Mouse (Mus musculus) heart, adult 2 months (tissue): ENCODE results near the gene Rpl9. TPM values are rescaled to one million over a fixed set of nuclear protein-coding genes. Genes with fewer than 3 reads are reported as not detected.

ENCODE experiments used
- DNase-seq, 2 experiments: peaks; one replicate each; pipeline ENCODE4 v3.0.0; 2021
- H3K27ac ChIP-seq: fragments of 200-600 bp; 2 replicates; pipeline ENCODE4 v1.8.1; 2022
- H3K27me3 ChIP-seq: fragments of 200-500 bp; 2 replicates; pipeline ENCODE4 v1.6.1; 2012; ENCODE audit warnings: mild to moderate bottlenecking, low read length, inconsistent platforms, mixed read lengths; ENCODE audit not compliant: control insufficient read depth, insufficient read depth
- H3K36me3 ChIP-seq: fragments of 200-500 bp; 2 replicates; pipeline ENCODE4 v1.6.1; 2012; ENCODE audit warnings: low read length, inconsistent platforms; ENCODE audit not compliant: control insufficient read depth, insufficient read depth
- H3K4me1 ChIP-seq: fragments of 200-500 bp; 2 replicates; pipeline ENCODE4 v1.6.1; 2011; ENCODE audit warnings: low read length; ENCODE audit not compliant: control insufficient read depth, insufficient read depth
- H3K4me3 ChIP-seq: fragments of 200-600 bp; 2 replicates; pipeline ENCODE4 v1.8.1; 2022
- H3K79me2 ChIP-seq: fragments of 200-500 bp; replicated peaks from 2 replicates; pipeline ENCODE4 v1.6.1; 2012; ENCODE audit warnings: mild to moderate bottlenecking, inconsistent platforms, low read length, moderate library complexity, mixed read lengths; ENCODE audit not compliant: control insufficient read depth, insufficient read depth
- H3K9ac ChIP-seq: fragments of 200-500 bp; 2 replicates; pipeline ENCODE4 v1.6.1; 2012; ENCODE audit warnings: low read depth, mild to moderate bottlenecking, control low read depth, inconsistent platforms, low read length, mixed read lengths
- CTCF ChIP-seq: fragments of 200-600 bp; IDR thresholded peaks from 2 replicates; pipeline ENCODE4 v1.8.1; 2022; ENCODE audit warnings: antibody characterized with exemption, mild to moderate bottlenecking, moderate library complexity
- EP300 ChIP-seq: fragments of 200-500 bp; IDR thresholded peaks from 2 replicates; pipeline ENCODE4 v1.6.1; 2011; ENCODE audit warnings: low read depth, low read length, control low read depth; ENCODE audit not compliant: insufficient read depth
- POLR2A ChIP-seq: fragments of 200-500 bp; IDR thresholded peaks from 2 replicates; pipeline ENCODE4 v1.6.1; 2011; ENCODE audit warnings: mild to moderate bottlenecking, low read depth, low read length, control low read depth; ENCODE audit not compliant: insufficient read depth
- WGBS: fragments of 180-500 bp; shearing (Covaris S2); methylation state at CpG from one replicate; pipeline ENCODE4 v1.1.7; 2018; 5-methylcytosine and 5-hydroxymethylcytosine counted together
- intact Hi-C: fragments of 180-260 bp; cut with DNase I; formaldehyde crosslinking; loops from one replicate; pipeline ENCODE4 v1.15.1; 2025
- long read RNA-seq: library from polyadenylated mRNA; stranded (forward); transcript quantifications from one replicate; pipeline ENCODE4 v2.0.0, GENCODE M21; 2021
- polyA plus RNA-seq: library from polyadenylated mRNA; depleted of rRNA; stranded (reverse); fragments of >200 nt; gene quantifications from 2 replicates; pipeline ENCODE4 v1.2.3, GENCODE M21; 2012; rRNA removed
- total RNA-seq, 2 experiments: library from RNA; stranded (reverse); gene quantifications; 2 replicates each; pipeline ENCODE4 v1.2.3; 2021

Rpl9 gene
- total RNA-seq (100 to 1,000 TPM; 592 to 715 TPM), polyA plus RNA-seq (190 and 325 TPM in 2 replicates)
- long read RNA-seq, transcript Rpl9-201 (8 exons, 738 nt) = major isoform, 199 of 209 reads
- long read RNA-seq, partial matches to known transcripts = 5 of 209 reads
- long read RNA-seq, other reads (novel, unspliced or antisense) = 3 of 209 reads

DNA sequence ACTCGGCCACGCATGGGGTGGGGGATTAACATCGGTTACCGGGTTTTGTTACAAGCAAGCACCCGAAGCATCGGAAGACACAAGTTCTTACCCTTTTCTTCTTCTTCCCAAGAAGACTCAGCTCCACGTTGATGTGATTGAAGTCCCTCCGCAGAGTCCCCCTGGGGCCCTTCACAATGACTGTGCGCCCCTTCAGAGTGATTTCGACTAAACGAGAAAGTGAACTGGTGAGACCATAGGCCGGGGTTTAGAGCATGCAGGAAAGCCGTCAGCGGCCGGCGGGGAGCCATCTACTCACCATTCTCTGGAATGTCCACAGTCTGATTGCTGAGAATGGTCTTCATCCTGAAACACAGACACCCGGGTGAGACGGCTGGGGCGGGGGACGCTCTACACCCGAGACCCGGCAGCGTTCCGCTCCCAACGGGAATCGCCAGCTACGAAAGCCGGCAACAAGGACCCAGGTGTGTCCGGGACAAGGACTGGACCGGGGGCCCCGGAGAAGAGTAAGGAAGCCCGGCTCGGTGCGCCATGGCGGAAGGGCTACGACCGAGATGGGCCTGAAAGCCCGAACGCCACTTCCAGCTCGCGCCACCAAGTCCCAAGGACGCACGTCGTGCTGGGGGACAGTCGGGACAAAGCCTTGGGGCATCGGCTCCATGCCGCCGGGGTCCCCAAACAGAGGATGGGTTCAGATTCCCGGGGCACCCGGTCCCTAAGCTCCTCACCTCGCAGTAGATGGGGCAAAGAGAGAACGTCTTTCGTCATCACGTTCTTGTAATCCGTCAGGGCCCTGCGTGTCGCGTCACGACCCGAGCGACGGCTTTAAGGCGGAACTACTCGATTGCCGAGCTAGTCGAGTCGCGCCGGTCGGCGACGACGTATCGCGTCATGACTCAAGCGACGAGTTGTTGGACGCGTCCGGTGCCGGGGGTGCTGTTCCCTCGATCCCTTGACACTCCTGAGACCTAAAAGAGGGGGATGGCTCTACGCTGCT, at the start of gene Rpl9, which contains the start of gene Lias:
Gene Rpl9, minus strand, starts transcription at position 797 of the 997 bp plus-strand sequence.
Gene Lias, plus strand, starts transcription at position 850 of the 997 bp plus-strand sequence.
- peak within 1 kb of the TSS; percentile 86 for H3K9ac ChIP-seq
- TF ChIP-seq POLR2A = peak; percentile 99
- TF ChIP-seq CTCF = no peak
- TF ChIP-seq EP300 = peak; percentile 96
- H3K79me2 ChIP-seq = no peaks in the 10 kb centered on the region
- H3K27me3 ChIP-seq = no peaks in the 10 kb centered on the region
- H3K27ac ChIP-seq = peak within 1 kb of the TSS; percentile 89
- under 1% methylated on average over 83 of the region's 83 CpGs for WGBS
- peaks cover 4% of the 10 kb centered on the region for H3K4me1 ChIP-seq
- peaks cover 17% of the 10 kb centered on the region for H3K36me3 ChIP-seq
- peak within 1 kb of the TSS; percentile 56 for H3K4me3 ChIP-seq
- intact Hi-C loops = loop anchor here (1.0 to 5.0 kb wide), 4 partner anchors 46 to 371 kb away; partner anchors contain the start of genes Gm43552, N4bp2 and Rfc1
- peak; percentile 98 to 99 for DNase-seq

DNA sequence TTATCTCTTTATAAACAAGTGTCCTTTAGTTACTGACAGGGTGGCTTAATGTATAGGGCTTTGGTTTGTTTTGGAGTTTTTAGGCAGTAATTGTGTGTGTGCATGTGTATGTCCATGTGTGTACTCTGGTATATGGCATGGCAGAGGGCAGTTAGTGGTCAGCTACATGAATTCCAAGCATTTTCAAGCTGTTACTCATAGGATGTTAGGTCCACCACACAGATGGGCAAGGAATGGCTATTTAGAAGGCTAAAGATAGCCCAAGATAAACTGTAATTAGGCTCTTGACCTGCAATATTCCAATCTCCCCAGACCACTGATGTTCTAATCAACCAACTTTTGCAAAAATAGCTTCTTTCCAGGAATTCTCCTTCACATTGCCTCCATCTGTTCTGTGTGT, 46.8 kb upstream of the Rpl9 start:
- intact Hi-C loops = loop anchor here (5.0 kb wide), 1 partner anchor 99 kb away; the partner anchor contains the start of genes Smim14 and Ube2k

GRCm38 (mm10) chr5:65435806-65436561, 44.7 kb upstream of the Rpl9 start, which contains the start of gene Ugdh:
Gene Ugdh (minus strand): TSS chr5:65435949.
- intact Hi-C loops = loop anchor here (1.0 to 5.0 kb wide), 3 partner anchors 45 to 101 kb away; partner anchors contain the start of genes Gm43552, Lias, Rpl9 and Smim14
- TF ChIP-seq CTCF = peak; percentile 14; the same call in 1 of the 2 replicates
- 0 out of 2 replicates have a peak, but pooled peaks have one; percentile 57 for TF ChIP-seq EP300
- TF ChIP-seq POLR2A = peak; percentile 97

More for the DNA sequence above, 46.8 kb upstream of the Rpl9 start:
- TF ChIP-seq POLR2A (no peak), EP300 (no peak), CTCF (no peak)
- Histone ChIP-seq H3K27ac (no peak overlapping the region), H3K36me3 (no peaks in the 10 kb centered on the region), H3K27me3 (no peaks in the 10 kb centered on the region), H3K79me2 (no peaks in the 10 kb centered on the region), H3K4me1 (peaks cover 2% of the 10 kb centered on the region; the same call in 1 of the 2 replicates), H3K9ac (no peak overlapping the region), H3K4me3 (no peak overlapping the region)
- DNase-seq = no peak

DNA sequence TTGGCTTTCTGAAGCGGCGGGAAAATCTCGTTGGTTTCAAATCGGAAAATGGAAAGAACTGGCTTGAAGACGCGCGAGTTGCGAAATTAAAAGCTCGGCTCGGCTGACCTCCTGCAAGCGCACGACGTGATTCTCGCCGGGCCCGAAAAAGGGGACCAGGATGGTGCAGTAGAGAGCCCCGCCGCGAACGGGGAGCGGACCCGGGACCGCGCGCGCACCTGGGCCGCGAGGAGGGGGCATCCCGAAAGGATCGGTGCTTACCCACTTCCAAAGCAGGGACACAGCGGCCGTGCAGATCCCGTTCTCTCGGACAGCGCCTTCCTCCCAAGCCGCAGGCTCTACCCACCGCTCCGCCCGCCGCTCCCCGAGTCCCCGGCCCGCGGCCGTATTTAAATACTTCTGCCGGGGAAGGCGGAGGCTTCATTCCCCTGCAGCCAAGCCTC, 44.1 kb upstream of the Rpl9 start:
- Histone ChIP-seq H3K79me2 (no peaks in the 10 kb centered on the region), H3K4me1 (peaks cover 2% of the 10 kb centered on the region; the same call in 1 of the 2 replicates), H3K9ac (peak overlapping the region; percentile 93), H3K4me3 (peak overlapping the region; percentile 87), H3K27ac (peak overlapping the region; percentile 96), H3K36me3 (no peaks in the 10 kb centered on the region), H3K27me3 (no peaks in the 10 kb centered on the region)
- no peak for DNase-seq
- 1% methylated on average over 39 of the region's 47 CpGs for WGBS
- intact Hi-C loops = loop anchor here (1.0 to 5.0 kb wide), 2 partner anchors 57 to 102 kb away; partner anchors contain the start of genes Gm43552, Smim14 and Ube2k
- no peak; the same call in 1 of the 2 replicates for TF ChIP-seq POLR2A
- no peak for TF ChIP-seq EP300
- no peak for TF ChIP-seq CTCF

More at GRCm38 (mm10) chr5:65435806-65436561, 44.7 kb upstream of the Rpl9 start, which contains the start of gene Ugdh:
- peak within 1 kb of the TSS; percentile 87 for H3K4me3 ChIP-seq
- no peaks in the 10 kb centered on the region for H3K27me3 ChIP-seq
- WGBS = under 1% methylated on average over 51 of the region's 51 CpGs
- peak; percentile 97 to 99 for DNase-seq
- peaks cover 2% of the 10 kb centered on the region; the same call in 1 of the 2 replicates for H3K4me1 ChIP-seq
- no peaks in the 10 kb centered on the region for H3K36me3 ChIP-seq
- H3K9ac ChIP-seq = peak within 1 kb of the TSS; percentile 93
- peak within 1 kb of the TSS; percentile 96 for H3K27ac ChIP-seq
- H3K79me2 ChIP-seq = no peaks in the 10 kb centered on the region
